Mouse (Mus musculus): ENCODE data around the gene Pon3.

DNA sequence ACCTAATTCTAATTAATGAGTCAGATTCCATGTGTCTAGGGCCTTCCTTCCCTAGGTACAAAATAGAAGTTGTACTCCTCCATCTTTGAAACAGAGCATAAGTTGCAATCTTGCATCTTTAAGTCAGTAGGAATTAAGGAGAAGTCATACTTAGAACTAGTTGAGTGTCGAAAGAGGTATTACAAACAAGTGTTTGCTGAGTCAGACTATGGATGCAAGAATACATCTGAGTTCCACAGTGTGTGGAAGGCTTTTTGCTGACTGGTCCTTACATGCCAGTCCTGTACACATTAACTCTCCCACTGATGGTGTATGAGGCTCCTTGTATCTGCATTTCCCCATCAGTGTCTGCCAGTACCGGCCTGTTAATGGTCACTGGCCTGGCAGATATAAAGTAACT, 48.3 kb downstream of the Pon3 start:
- TF ChIP-seq GATA1 (IDR thresholded peaks at IDR 0.05; ENCODE audit: low read length) = no peak
- TF ChIP-seq TAL1 (IDR thresholded peaks at IDR 0.05; ENCODE audit: low read length) = no peak
